Mouse (Mus musculus) midbrain, embryonic 12.5 days (tissue): Measurements from ENCODE around the gene Mipol1. TPM values are rescaled to one million over a fixed set of nuclear protein-coding genes. Genes with fewer than 3 reads are reported as not detected.

ENCODE experiments used
- ATAC-seq: fragments of 200-750 bp; cut with Nextera tagmentation; 2 replicates; pipeline ENCODE4 v1.8.0; 2017; ENCODE audit warnings: low read depth, moderate TSS enrichment, moderate library complexity; ENCODE audit not compliant: low FRiP score
- H3K27ac ChIP-seq: fragments of 300-500 bp; sonication (generic); replicated peaks from 2 replicates; pipeline ENCODE4 v1.5.1; 2016; ENCODE audit warnings: mild to moderate bottlenecking
- H3K27me3 ChIP-seq: fragments of 300-500 bp; sonication (generic); 2 replicates; pipeline ENCODE4 v1.6.1; 2016; ENCODE audit warnings: mild to moderate bottlenecking
- H3K36me3 ChIP-seq: fragments of 300-500 bp; sonication (generic); 2 replicates; pipeline ENCODE4 v1.6.1; 2016
- H3K4me1 ChIP-seq: fragments of 300-500 bp; sonication (generic); 2 replicates; pipeline ENCODE4 v1.6.1; 2016
- H3K4me2 ChIP-seq: fragments of 300-500 bp; sonication (generic); replicated peaks from 2 replicates; pipeline ENCODE4 v1.6.1; 2016; ENCODE audit warnings: mild to moderate bottlenecking, moderate library complexity
- H3K4me3 ChIP-seq: fragments of 300-500 bp; sonication (generic); 2 replicates; pipeline ENCODE4 v1.5.1; 2016; ENCODE audit warnings: mild to moderate bottlenecking
- H3K9ac ChIP-seq: fragments of 300-500 bp; sonication (generic); replicated peaks from 2 replicates; pipeline ENCODE4 v1.6.1; 2016; ENCODE audit warnings: mild to moderate bottlenecking, moderate library complexity
- H3K9me3 ChIP-seq: fragments of 300-500 bp; sonication (generic); 2 replicates; pipeline ENCODE4 v1.6.1; 2016; ENCODE audit warnings: mild to moderate bottlenecking
- WGBS: fragments of 180-500 bp; shearing (Covaris S2); methylation state at CpG from one replicate; pipeline ENCODE4 v1.1.7; 2016; 5-methylcytosine and 5-hydroxymethylcytosine counted together
- polyA plus RNA-seq: library from polyadenylated mRNA; unstranded; fragments of >200 nt; fragmentation: Nextera tagmentation; extraction: Ambion mirVana; gene quantifications from 2 replicates; pipeline ENCODE4 v1.2.1, GENCODE M21; 2016

The Mipol1 gene
- polyA plus RNA-seq = 7.6 and 7.9 TPM in 2 replicates

DNA sequence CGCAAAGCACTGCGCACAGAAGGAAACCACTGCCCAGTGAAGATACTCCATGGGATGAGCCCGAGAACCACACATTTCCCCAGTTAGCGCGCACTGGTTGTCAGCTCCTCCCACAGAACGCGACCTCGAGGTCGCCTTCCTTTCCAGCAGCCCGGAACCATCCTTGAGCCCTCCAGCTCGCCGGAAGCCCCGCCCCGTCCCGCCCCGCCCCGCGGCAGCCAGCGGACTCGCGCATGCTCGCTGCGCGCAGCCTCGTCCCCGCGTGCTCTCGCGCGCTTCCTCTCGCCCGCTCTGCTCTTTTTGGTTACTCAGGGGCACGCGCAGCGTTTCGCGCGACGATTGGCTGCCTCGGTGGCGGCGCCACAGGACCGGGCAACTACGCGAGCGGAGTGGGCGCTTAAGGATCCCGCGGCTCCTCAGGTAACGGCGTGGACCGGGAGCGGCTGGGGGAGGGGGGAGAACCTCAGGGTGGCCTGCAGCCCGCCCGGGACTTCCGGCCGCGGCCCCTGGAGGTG is at the start of gene Mipol1, which contains the start of gene Prps1l3:
Gene Mipol1, plus strand, starts transcription at position 236 of the 515 bp plus-strand sequence.
Gene Prps1l3, plus strand, starts transcription at position 221 of the 515 bp plus-strand sequence.
- Histone ChIP-seq H3K4me1 (peaks cover 7% of the 10 kb centered on the region; the same call in 1 of the 2 replicates), H3K27me3 (no peaks in the 10 kb centered on the region), H3K27ac (peak within 1 kb of the TSS; percentile 85), H3K9ac (peak within 1 kb of the TSS; percentile 82), H3K4me3 (peak within 1 kb of the TSS; percentile 78), H3K9me3 (no peaks in the 10 kb centered on the region), H3K36me3 (no peaks in the 10 kb centered on the region), H3K4me2 (peak within 1 kb of the TSS; percentile 69)
- WGBS = under 1% methylated on average over 53 of the region's 58 CpGs
- ATAC-seq = peak; percentile 97

- Histone ChIP-seq H3K9ac (no peak overlapping the region), H3K27me3 (peaks cover 5% of the 10 kb centered on the region; the same call in 1 of the 2 replicates), H3K4me1 (peaks cover 6% of the 10 kb centered on the region), H3K27ac (no peak overlapping the region), H3K4me2 (no peak overlapping the region), H3K9me3 (no peaks in the 10 kb centered on the region), H3K4me3 (no peak overlapping the region), H3K36me3 (no peaks in the 10 kb centered on the region)
- 61% methylated on average over 2 of the region's 2 CpGs for WGBS
- no peak for ATAC-seq
These were observed 45.7 kb upstream of the Mipol1 start for GRCm38 (mm10) chr12:57184401-57185147.

DNA sequence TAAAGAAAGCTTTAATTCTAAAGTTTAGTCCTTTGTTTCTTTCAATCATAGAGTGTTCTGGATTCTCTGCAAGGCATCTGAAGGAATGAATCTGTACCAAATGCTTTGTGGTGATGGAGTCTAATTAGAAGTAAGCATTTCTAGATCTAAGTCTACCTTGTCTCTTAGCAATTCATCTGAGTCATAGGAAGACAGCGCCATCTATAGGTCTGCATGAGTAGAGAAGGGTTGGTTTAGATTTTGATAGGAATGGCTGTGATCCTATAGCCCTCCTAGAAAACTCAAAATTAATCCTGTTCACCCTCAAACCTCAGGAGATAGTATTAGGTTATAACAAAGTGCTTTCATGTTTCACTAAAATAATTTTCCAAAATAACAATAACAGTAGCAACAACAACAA is 44.8 kb upstream of the Mipol1 start:
- Histone ChIP-seq H3K4me1 (no peaks in the 10 kb centered on the region), H3K4me2 (no peak overlapping the region), H3K9me3 (no peaks in the 10 kb centered on the region), H3K36me3 (no peaks in the 10 kb centered on the region), H3K27ac (no peak overlapping the region), H3K27me3 (peaks cover 5% of the 10 kb centered on the region; the same call in 1 of the 2 replicates), H3K9ac (no peak overlapping the region), H3K4me3 (no peak overlapping the region)
- ATAC-seq = no peak
- WGBS = 0% methylated on average over 1 of the region's 1 CpGs

- ATAC-seq = no peak
- no peak overlapping the region for H3K9ac ChIP-seq
These were observed 44.1 kb upstream of the Mipol1 start for GRCm38 (mm10) chr12:57186126-57186525.

GRCm38 (mm10) chr12:57187032-57187431 is 43.2 kb upstream of the Mipol1 start:
- WGBS = 90% methylated on average over 4 of the region's 4 CpGs
- Histone ChIP-seq H3K4me2 (no peak overlapping the region), H3K4me3 (no peak overlapping the region), H3K9ac (no peak overlapping the region), H3K27me3 (peaks cover 9% of the 10 kb centered on the region), H3K36me3 (no peaks in the 10 kb centered on the region), H3K9me3 (no peaks in the 10 kb centered on the region), H3K4me1 (no peaks in the 10 kb centered on the region), H3K27ac (no peak overlapping the region)
- no peak for ATAC-seq

More at GRCm38 (mm10) chr12:57186126-57186525, 44.1 kb upstream of the Mipol1 start:
- H3K4me2 ChIP-seq = no peak overlapping the region
- no peak overlapping the region for H3K4me3 ChIP-seq
- peaks cover 9% of the 10 kb centered on the region for H3K27me3 ChIP-seq
- H3K9me3 ChIP-seq = no peaks in the 10 kb centered on the region
- no peak overlapping the region for H3K27ac ChIP-seq
- 78% methylated on average over 2 of the region's 2 CpGs for WGBS
- no peaks in the 10 kb centered on the region for H3K36me3 ChIP-seq
- H3K4me1 ChIP-seq = no peaks in the 10 kb centered on the region

- Histone ChIP-seq H3K27me3 (peaks cover 22% of the 10 kb centered on the region), H3K9me3 (no peaks in the 10 kb centered on the region), H3K4me3 (no peak overlapping the region), H3K4me2 (no peak overlapping the region), H3K4me1 (peaks cover 12% of the 10 kb centered on the region; the same call in 1 of the 2 replicates), H3K36me3 (no peaks in the 10 kb centered on the region), H3K27ac (no peak overlapping the region), H3K9ac (no peak overlapping the region)
- ATAC-seq = no peak
- WGBS = 44% methylated on average over 3 of the region's 3 CpGs
These were observed 35.6 kb upstream of the Mipol1 start for GRCm38 (mm10) chr12:57194609-57195008.

GRCm38 (mm10) chr12:57196286-57196607 is 34.0 kb upstream of the Mipol1 start:
- peak overlapping the region; percentile 51 for H3K9ac ChIP-seq

GRCm38 (mm10) chr12:57196608-57197362 is 33.4 kb upstream of the Mipol1 start:
- Histone ChIP-seq H3K4me2 (peak overlapping the region; percentile 82), H3K27ac (peak overlapping the region; percentile 39), H3K4me1 (peaks cover 12% of the 10 kb centered on the region; the same call in 1 of the 2 replicates)

More at GRCm38 (mm10) chr12:57196286-57196607, 34.0 kb upstream of the Mipol1 start:
- H3K4me3 ChIP-seq = peak overlapping the region; percentile 50
- ATAC-seq = 0 out of 2 replicates have a peak, but pooled peaks have one; percentile 11
- peaks cover 18% of the 10 kb centered on the region for H3K27me3 ChIP-seq
- H3K4me1 ChIP-seq = peaks cover 12% of the 10 kb centered on the region; the same call in 1 of the 2 replicates
- H3K4me2 ChIP-seq = peak overlapping the region; percentile 82
- no peaks in the 10 kb centered on the region for H3K36me3 ChIP-seq
- WGBS = 3% methylated on average over 8 of the region's 8 CpGs
- H3K9me3 ChIP-seq = no peaks in the 10 kb centered on the region
- H3K27ac ChIP-seq = peak overlapping the region; percentile 39; the same call in 1 of the 2 replicates

DNA sequence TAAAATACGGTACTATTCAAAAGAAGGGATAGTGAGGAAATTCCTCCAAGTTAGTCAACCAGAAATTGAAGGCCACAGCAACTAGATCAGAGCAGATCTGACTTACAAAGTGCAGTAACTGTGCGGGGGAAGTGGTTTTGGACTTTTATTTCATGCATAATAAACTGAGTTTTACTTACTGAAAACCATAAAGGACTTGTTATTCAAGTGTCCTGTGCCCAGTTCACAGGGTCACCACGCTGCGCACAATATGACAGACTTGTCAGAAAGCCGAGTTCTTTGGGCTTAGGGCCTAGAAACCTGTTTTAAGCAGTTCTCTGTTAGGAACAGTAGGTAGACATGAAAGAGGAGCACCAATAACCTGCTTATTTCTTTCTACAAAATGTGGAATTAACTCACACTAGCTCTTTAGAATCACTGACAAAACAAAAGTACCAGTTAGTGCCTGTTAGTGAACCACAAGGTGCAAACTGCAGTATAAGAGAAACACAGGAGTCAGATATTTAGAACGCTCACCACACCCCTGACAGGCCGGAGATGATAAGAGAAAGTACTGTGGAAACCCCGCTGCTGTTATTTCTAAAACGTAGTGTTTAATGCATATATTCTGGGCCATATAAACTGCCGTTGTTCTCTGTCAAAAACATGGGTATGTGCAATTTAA is 32.7 kb upstream of the Mipol1 start, which contains the start of gene Slc25a21:
Gene Slc25a21, minus strand, starts transcription at position 110 of the 664 bp plus-strand sequence.
- Histone ChIP-seq H3K9ac (peak within 1 kb of the TSS; percentile 51), H3K27ac (peak within 1 kb of the TSS; percentile 39), H3K4me1 (peaks cover 12% of the 10 kb centered on the region; the same call in 1 of the 2 replicates), H3K27me3 (peaks cover 18% of the 10 kb centered on the region), H3K36me3 (no peaks in the 10 kb centered on the region), H3K4me3 (peak within 1 kb of the TSS; percentile 50), H3K4me2 (peak within 1 kb of the TSS; percentile 82), H3K9me3 (no peaks in the 10 kb centered on the region)
- 39% methylated on average over 10 of the region's 10 CpGs for WGBS
- ATAC-seq = no peak

More at GRCm38 (mm10) chr12:57196608-57197362, 33.4 kb upstream of the Mipol1 start:
- Histone ChIP-seq H3K9me3 (no peaks in the 10 kb centered on the region), H3K9ac (peak overlapping the region; percentile 51), H3K4me3 (peak overlapping the region; percentile 50), H3K27me3 (peaks cover 18% of the 10 kb centered on the region), H3K36me3 (no peaks in the 10 kb centered on the region)
- peak; percentile 73 for ATAC-seq
- under 1% methylated on average over 59 of the region's 59 CpGs for WGBS

- H3K4me2 ChIP-seq = no peak overlapping the region
- H3K36me3 ChIP-seq = no peaks in the 10 kb centered on the region
- no peak overlapping the region for H3K4me3 ChIP-seq
- ATAC-seq = no peak
- peaks cover 18% of the 10 kb centered on the region for H3K27me3 ChIP-seq
- no peak overlapping the region for H3K9ac ChIP-seq
- peaks cover 12% of the 10 kb centered on the region; the same call in 1 of the 2 replicates for H3K4me1 ChIP-seq
- no peak overlapping the region for H3K27ac ChIP-seq
- H3K9me3 ChIP-seq = no peaks in the 10 kb centered on the region
These were observed 32.0 kb upstream of the Mipol1 start for GRCm38 (mm10) chr12:57198269-57198668.

GRCm38 (mm10) chr12:57199427-57199826 is 30.8 kb upstream of the Mipol1 start:
- 98% methylated on average over 2 of the region's 2 CpGs for WGBS
- H3K27me3 ChIP-seq = peaks cover 18% of the 10 kb centered on the region
- no peaks in the 10 kb centered on the region for H3K9me3 ChIP-seq
- H3K9ac ChIP-seq = no peak overlapping the region
- H3K4me2 ChIP-seq = no peak overlapping the region
- no peaks in the 10 kb centered on the region for H3K36me3 ChIP-seq
- H3K27ac ChIP-seq = no peak overlapping the region
- no peak for ATAC-seq
- H3K4me1 ChIP-seq = peaks cover 12% of the 10 kb centered on the region; the same call in 1 of the 2 replicates
- H3K4me3 ChIP-seq = no peak overlapping the region
